Mouse (Mus musculus): ENCODE data around the gene Cdc42. TPM values are rescaled to one million over a fixed set of nuclear protein-coding genes. Genes with fewer than 3 reads are reported as not detected.
A peak's percentile ranks its signal among the peaks of the same experiment; 100 is the strongest.

The Cdc42 gene
- polyA plus RNA-seq, 1 experiment from 2014 or later: 991 TPM

DNA sequence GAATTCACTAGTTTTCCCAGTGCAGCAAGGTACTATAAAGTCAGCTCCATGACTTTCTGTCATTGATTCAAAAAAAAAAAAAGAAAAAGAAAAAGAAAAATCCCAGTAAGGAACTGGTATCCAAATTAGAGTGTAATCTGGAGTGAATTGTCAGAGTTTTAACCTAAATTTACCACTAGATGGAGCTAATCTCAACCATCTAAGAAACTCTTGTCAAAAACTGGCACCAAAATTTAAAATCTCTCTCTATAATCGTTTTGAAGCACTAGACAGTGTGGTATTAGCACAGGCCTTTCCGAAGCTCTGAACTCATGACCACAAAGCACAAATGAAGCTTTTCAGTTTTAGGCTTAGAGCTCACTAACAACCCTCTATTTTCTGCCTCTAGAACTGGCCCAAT is 44.0 kb downstream of the Cdc42 start:
- H3K27me3 ChIP-seq (ENCODE audit: control insufficient read depth, insufficient read depth, low read length): no peaks in the 10 kb centered on the region
- H3K9me3 ChIP-seq (ENCODE audit: control insufficient read depth, low read length): no peaks in the 10 kb centered on the region
- peaks cover 8% of the 10 kb centered on the region; the same call in 1 of the 2 replicates for H3K36me3 ChIP-seq (ENCODE audit: control insufficient read depth, insufficient read depth, low read length)
- ATAC-seq (ENCODE audit: low FRiP score, low TSS enrichment): no peak
- peak; percentile 73 for DNase-seq
- H3K4me3 ChIP-seq (replicated peaks; ENCODE audit: low read depth, low read length): no peak overlapping the region
- WGBS: 51% methylated on average over 2 of the region's 2 CpGs
- H3K27ac ChIP-seq (replicated peaks; ENCODE audit: low read depth, low read length): no peak overlapping the region
- no peaks in the 10 kb centered on the region for H3K4me1 ChIP-seq (ENCODE audit: control insufficient read depth, insufficient read depth, low read length)
- no peak overlapping the region for H3K4me2 ChIP-seq (ENCODE audit: low read length)
- H3K9ac ChIP-seq (replicated peaks; ENCODE audit: low read length): no peak overlapping the region

DNA sequence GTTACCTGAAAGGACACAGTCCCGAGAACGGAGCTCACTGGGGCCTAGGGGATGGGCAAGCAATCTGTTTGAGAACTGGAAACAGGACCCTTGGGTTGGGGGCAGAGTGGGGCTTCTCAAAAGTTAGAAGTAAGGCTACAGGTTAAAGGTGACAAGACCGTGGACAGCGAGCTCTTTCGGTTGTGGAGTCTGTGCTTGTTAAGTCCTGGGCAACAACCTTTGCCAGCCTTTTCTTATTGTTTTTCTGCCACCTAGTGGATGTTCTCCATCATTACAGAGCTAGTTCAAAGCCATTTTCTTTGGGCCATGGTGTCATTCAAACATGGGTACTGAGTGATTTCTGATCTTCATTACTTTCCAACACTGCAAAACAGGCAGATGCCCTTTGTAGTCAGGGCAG is 49.1 kb downstream of the Cdc42 start:
- ATAC-seq (ENCODE audit: low FRiP score, low TSS enrichment) (no peak), DNase-seq (peak; percentile 84)
- H3K9me3 ChIP-seq (ENCODE audit: control insufficient read depth, low read length): no peaks in the 10 kb centered on the region
- H3K27me3 ChIP-seq (ENCODE audit: control insufficient read depth, insufficient read depth, low read length): no peaks in the 10 kb centered on the region
- no peak overlapping the region for H3K9ac ChIP-seq (replicated peaks; ENCODE audit: low read length)
- no peaks in the 10 kb centered on the region for H3K4me1 ChIP-seq (ENCODE audit: control insufficient read depth, insufficient read depth, low read length)
- no peak overlapping the region for H3K4me2 ChIP-seq (ENCODE audit: low read length)
- 51% methylated on average over 5 of the region's 5 CpGs for WGBS
- no peak overlapping the region for H3K4me3 ChIP-seq (replicated peaks; ENCODE audit: low read depth, low read length)
- H3K27ac ChIP-seq (replicated peaks; ENCODE audit: low read depth, low read length): no peak overlapping the region
- H3K36me3 ChIP-seq (ENCODE audit: control insufficient read depth, insufficient read depth, low read length): no peaks in the 10 kb centered on the region

GRCm38 (mm10) chr4:137306991-137307706 is 50.4 kb downstream of the Cdc42 start:
- 80% methylated on average over 19 of the region's 19 CpGs for WGBS
- H3K4me3 ChIP-seq (replicated peaks; ENCODE audit: low read depth, low read length): no peak overlapping the region
- H3K4me2 ChIP-seq (ENCODE audit: low read length): no peak overlapping the region
- H3K9me3 ChIP-seq (ENCODE audit: control insufficient read depth, low read length): no peaks in the 10 kb centered on the region
- no peaks in the 10 kb centered on the region for H3K4me1 ChIP-seq (ENCODE audit: control insufficient read depth, insufficient read depth, low read length)
- ATAC-seq (ENCODE audit: low FRiP score, low TSS enrichment) (no peak), DNase-seq (no peak)
- H3K36me3 ChIP-seq (ENCODE audit: control insufficient read depth, insufficient read depth, low read length): no peaks in the 10 kb centered on the region
- H3K9ac ChIP-seq (replicated peaks; ENCODE audit: low read length): no peak overlapping the region
- H3K27me3 ChIP-seq (ENCODE audit: control insufficient read depth, insufficient read depth, low read length): no peaks in the 10 kb centered on the region
- no peak overlapping the region for H3K27ac ChIP-seq (replicated peaks; ENCODE audit: low read depth, low read length)

DNA sequence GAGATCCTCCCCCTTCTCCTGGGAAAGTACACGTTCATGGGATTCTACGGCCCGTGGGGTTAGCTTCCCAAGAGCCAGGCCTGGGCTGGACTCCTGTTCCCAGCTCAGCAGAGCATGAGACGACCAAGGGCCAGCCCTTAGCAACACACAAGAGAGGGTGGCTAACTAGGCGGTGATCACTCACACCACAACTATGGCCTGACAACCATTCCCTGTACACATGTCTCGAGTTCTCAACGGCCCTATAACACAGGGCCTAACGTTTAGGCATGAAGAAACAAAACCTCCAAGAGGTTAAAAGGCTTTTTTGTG is 51.0 kb downstream of the Cdc42 start:
- ATAC-seq (ENCODE audit: low FRiP score, low TSS enrichment): no peak
- Histone ChIP-seq H3K27ac (replicated peaks; ENCODE audit: low read depth, low read length) (0 out of 2 replicates have a peak overlapping the region, but pooled peaks have one; percentile 13), H3K4me2 (ENCODE audit: low read length) (no peak overlapping the region), H3K9ac (replicated peaks; ENCODE audit: low read length) (0 out of 2 replicates have a peak overlapping the region, but pooled peaks have one; percentile 20), H3K4me3 (replicated peaks; ENCODE audit: low read depth, low read length) (no peak overlapping the region), H3K9me3 (ENCODE audit: control insufficient read depth, low read length) (no peaks in the 10 kb centered on the region), H3K36me3 (ENCODE audit: control insufficient read depth, insufficient read depth, low read length) (no peaks in the 10 kb centered on the region), H3K27me3 (ENCODE audit: control insufficient read depth, insufficient read depth, low read length) (no peaks in the 10 kb centered on the region), H3K4me1 (ENCODE audit: control insufficient read depth, insufficient read depth, low read length) (no peaks in the 10 kb centered on the region)
- no peak for DNase-seq
- 40% methylated on average over 8 of the region's 8 CpGs for WGBS

GRCm38 (mm10) chr4:137305831-137306576 is 51.5 kb downstream of the Cdc42 start:
- H3K4me3 ChIP-seq (replicated peaks; ENCODE audit: low read depth, low read length): no peak overlapping the region
- no peaks in the 10 kb centered on the region for H3K27me3 ChIP-seq (ENCODE audit: control insufficient read depth, insufficient read depth, low read length)
- ATAC-seq (ENCODE audit: low FRiP score, low TSS enrichment) (no peak), DNase-seq (no peak)
- H3K27ac ChIP-seq (replicated peaks; ENCODE audit: low read depth, low read length): 0 out of 2 replicates have a peak overlapping the region, but pooled peaks have one; percentile 13
- H3K9me3 ChIP-seq (ENCODE audit: control insufficient read depth, low read length): no peaks in the 10 kb centered on the region
- H3K36me3 ChIP-seq (ENCODE audit: control insufficient read depth, insufficient read depth, low read length): no peaks in the 10 kb centered on the region
- 0 out of 2 replicates have a peak overlapping the region, but pooled peaks have one; percentile 20 for H3K9ac ChIP-seq (replicated peaks; ENCODE audit: low read length)
- H3K4me2 ChIP-seq (ENCODE audit: low read length): no peak overlapping the region
- no peaks in the 10 kb centered on the region for H3K4me1 ChIP-seq (ENCODE audit: control insufficient read depth, insufficient read depth, low read length)
- WGBS: 56% methylated on average over 13 of the region's 13 CpGs

- H3K4me3 ChIP-seq (replicated peaks; ENCODE audit: low read depth, low read length): no peak overlapping the region
- ATAC-seq (ENCODE audit: low FRiP score, low TSS enrichment) (no peak), DNase-seq (no peak)
- 87% methylated on average over 7 of the region's 7 CpGs for WGBS
- H3K9ac ChIP-seq (replicated peaks; ENCODE audit: low read length): no peak overlapping the region
- no peaks in the 10 kb centered on the region for H3K4me1 ChIP-seq (ENCODE audit: control insufficient read depth, insufficient read depth, low read length)
- H3K27me3 ChIP-seq (ENCODE audit: control insufficient read depth, insufficient read depth, low read length): no peaks in the 10 kb centered on the region
- H3K4me2 ChIP-seq (ENCODE audit: low read length): no peak overlapping the region
- no peaks in the 10 kb centered on the region for H3K36me3 ChIP-seq (ENCODE audit: control insufficient read depth, insufficient read depth, low read length)
- H3K27ac ChIP-seq (replicated peaks; ENCODE audit: low read depth, low read length): no peak overlapping the region
- no peaks in the 10 kb centered on the region for H3K9me3 ChIP-seq (ENCODE audit: control insufficient read depth, low read length)
Observed at GRCm38 (mm10) chr4:137305066-137305465, 52.5 kb downstream of the Cdc42 start.

DNA sequence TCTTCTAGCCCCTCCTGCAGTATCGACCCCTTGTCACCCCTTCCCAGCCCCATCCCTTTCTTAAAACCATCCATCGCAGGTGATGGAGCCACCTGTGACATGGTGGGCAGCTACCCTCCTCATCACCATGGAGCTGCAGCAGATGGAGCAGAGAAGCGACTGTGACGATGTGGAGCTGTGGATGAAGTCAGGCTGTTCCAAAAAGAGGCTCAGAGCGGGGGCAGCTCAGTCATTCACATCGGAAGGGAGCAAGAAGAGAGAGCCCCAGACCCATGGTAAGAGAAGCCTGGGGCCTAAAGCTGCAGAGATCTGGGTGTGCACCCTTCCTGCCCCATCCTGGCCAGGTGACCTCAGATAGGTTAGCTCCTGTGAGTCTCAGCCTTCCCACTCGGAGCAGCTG is 53.4 kb downstream of the Cdc42 start:
- no peaks in the 10 kb centered on the region for H3K27me3 ChIP-seq (ENCODE audit: control insufficient read depth, insufficient read depth, low read length)
- DNase-seq: no peak
- no peaks in the 10 kb centered on the region for H3K9me3 ChIP-seq (ENCODE audit: control insufficient read depth, low read length)
- 92% methylated on average over 7 of the region's 7 CpGs for WGBS
- H3K4me2 ChIP-seq (ENCODE audit: low read length): no peak overlapping the region
- no peak overlapping the region for H3K9ac ChIP-seq (replicated peaks; ENCODE audit: low read length)
- ATAC-seq (ENCODE audit: low FRiP score, low TSS enrichment): no peak
- H3K27ac ChIP-seq (replicated peaks; ENCODE audit: low read depth, low read length): no peak overlapping the region
- no peaks in the 10 kb centered on the region for H3K36me3 ChIP-seq (ENCODE audit: control insufficient read depth, insufficient read depth, low read length)
- no peak overlapping the region for H3K4me3 ChIP-seq (replicated peaks; ENCODE audit: low read depth, low read length)
- no peaks in the 10 kb centered on the region for H3K4me1 ChIP-seq (ENCODE audit: control insufficient read depth, insufficient read depth, low read length)

DNA sequence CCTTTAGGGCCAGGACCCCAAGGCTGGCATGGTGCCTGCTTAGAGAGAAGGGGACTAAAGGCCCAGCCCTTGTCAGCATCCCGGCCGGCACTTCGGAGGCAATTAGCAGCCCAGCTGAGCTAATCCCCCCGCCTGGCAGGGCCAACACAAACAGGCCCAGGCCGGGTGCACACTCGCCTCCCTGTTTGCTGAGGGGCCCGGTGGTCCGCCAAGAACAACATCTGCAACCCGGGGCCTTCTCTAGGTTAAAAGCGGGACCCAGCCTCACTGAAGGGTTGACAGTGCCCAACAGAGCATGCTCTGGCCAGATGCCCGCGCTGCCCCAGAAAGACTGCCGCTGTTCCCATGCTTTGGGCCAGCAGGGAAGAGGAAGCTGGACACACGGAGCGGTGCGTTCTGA is 55.9 kb downstream of the Cdc42 start:
- 56% methylated on average over 16 of the region's 16 CpGs for WGBS
- no peak for ATAC-seq (ENCODE audit: low FRiP score, low TSS enrichment)
- Histone ChIP-seq H3K27me3 (ENCODE audit: control insufficient read depth, insufficient read depth, low read length) (no peaks in the 10 kb centered on the region), H3K27ac (replicated peaks; ENCODE audit: low read depth, low read length) (no peak overlapping the region), H3K36me3 (ENCODE audit: control insufficient read depth, insufficient read depth, low read length) (no peaks in the 10 kb centered on the region), H3K4me1 (ENCODE audit: control insufficient read depth, insufficient read depth, low read length) (no peaks in the 10 kb centered on the region), H3K9ac (replicated peaks; ENCODE audit: low read length) (no peak overlapping the region), H3K9me3 (ENCODE audit: control insufficient read depth, low read length) (no peaks in the 10 kb centered on the region), H3K4me3 (replicated peaks; ENCODE audit: low read depth, low read length) (no peak overlapping the region), H3K4me2 (ENCODE audit: low read length) (no peak overlapping the region)
- peak; percentile 58 for DNase-seq

DNA sequence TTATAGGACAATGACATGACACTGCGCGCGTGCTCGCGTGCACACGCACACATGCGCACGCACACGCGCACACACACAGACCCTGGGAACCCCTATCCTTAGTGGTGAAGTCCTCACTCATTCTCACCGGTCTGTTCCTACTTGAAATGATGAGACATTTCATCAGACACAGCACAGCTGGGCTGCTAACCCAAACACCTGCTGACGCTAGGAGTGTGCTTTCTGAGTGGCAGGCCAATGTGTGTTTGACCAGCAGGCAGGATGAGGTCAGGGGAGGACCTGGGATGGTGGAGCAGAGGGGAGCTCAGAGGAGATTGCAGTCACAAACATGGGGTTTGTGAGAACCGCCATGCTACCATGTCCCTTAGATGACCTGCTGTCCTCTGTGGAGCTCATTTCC is 57.3 kb downstream of the Cdc42 start:
- H3K4me1 ChIP-seq (ENCODE audit: control insufficient read depth, insufficient read depth, low read length): no peaks in the 10 kb centered on the region
- H3K4me3 ChIP-seq (replicated peaks; ENCODE audit: low read depth, low read length): no peak overlapping the region
- no peak overlapping the region for H3K4me2 ChIP-seq (ENCODE audit: low read length)
- H3K27ac ChIP-seq (replicated peaks; ENCODE audit: low read depth, low read length): no peak overlapping the region
- no peaks in the 10 kb centered on the region for H3K27me3 ChIP-seq (ENCODE audit: control insufficient read depth, insufficient read depth, low read length)
- no peaks in the 10 kb centered on the region for H3K36me3 ChIP-seq (ENCODE audit: control insufficient read depth, insufficient read depth, low read length)
- H3K9ac ChIP-seq (replicated peaks; ENCODE audit: low read length): no peak overlapping the region
- WGBS: 97% methylated on average over 13 of the region's 13 CpGs
- no peak for ATAC-seq (ENCODE audit: low FRiP score, low TSS enrichment)
- no peaks in the 10 kb centered on the region for H3K9me3 ChIP-seq (ENCODE audit: control insufficient read depth, low read length)
- DNase-seq: no peak

Data from midbrain, embryonic 14.5 days (tissue).